Mouse (Mus musculus): ENCODE results near the gene Gatad2b. TPM values are rescaled to one million over a fixed set of nuclear protein-coding genes. Genes with fewer than 3 reads are reported as not detected.

Gene Gatad2b
- polyA plus RNA-seq, 1 experiment from 2014 or later: 13.2 TPM

GRCm38 (mm10) chr3:90384851-90385375 is 91.9 kb downstream of the Gatad2b start:
- H3K27ac ChIP-seq (replicated peaks): no peak overlapping the region
- H3K4me2 ChIP-seq: no peak overlapping the region
- H3K4me3 ChIP-seq (replicated peaks): no peak overlapping the region
- H3K4me1 ChIP-seq: peaks cover 33% of the 10 kb centered on the region
- H3K36me3 ChIP-seq: peaks cover 15% of the 10 kb centered on the region
- 83% methylated on average over 7 of the region's 7 CpGs for WGBS
- H3K27me3 ChIP-seq (replicated peaks): no peaks in the 10 kb centered on the region
- no peak for ATAC-seq (ENCODE audit: low FRiP score)
- no peak overlapping the region for H3K9ac ChIP-seq (replicated peaks)
- no peaks in the 10 kb centered on the region for H3K9me3 ChIP-seq (replicated peaks)

GRCm38 (mm10) chr3:90386817-90387216 is 93.8 kb downstream of the Gatad2b start:
- Histone ChIP-seq H3K27ac (replicated peaks) (no peak overlapping the region), H3K4me3 (replicated peaks) (no peak overlapping the region), H3K27me3 (replicated peaks) (no peaks in the 10 kb centered on the region), H3K9me3 (replicated peaks) (no peaks in the 10 kb centered on the region), H3K36me3 (peaks cover 21% of the 10 kb centered on the region), H3K9ac (replicated peaks) (no peak overlapping the region), H3K4me1 (peaks cover 45% of the 10 kb centered on the region), H3K4me2 (peak overlapping the region; percentile 72)
- WGBS: 92% methylated on average over 10 of the region's 10 CpGs
- no peak for ATAC-seq (ENCODE audit: low FRiP score)

- H3K36me3 ChIP-seq: peaks cover 28% of the 10 kb centered on the region
- no peaks in the 10 kb centered on the region for H3K27me3 ChIP-seq (replicated peaks)
- whole genome bisulfite sequencing: 61% methylated on average over 11 of the region's 11 CpGs
- no peaks in the 10 kb centered on the region for H3K9me3 ChIP-seq (replicated peaks)
- peak overlapping the region; percentile 72 for H3K4me2 ChIP-seq
- peak overlapping the region; percentile 66 for H3K4me3 ChIP-seq (replicated peaks)
- H3K9ac ChIP-seq (replicated peaks): peak overlapping the region; percentile 91
- peak overlapping the region; percentile 93; the same call in 1 of the 2 replicates for H3K27ac ChIP-seq (replicated peaks)
- H3K4me1 ChIP-seq: peaks cover 45% of the 10 kb centered on the region
- no peak for ATAC-seq (ENCODE audit: low FRiP score)
These were observed 94.5 kb downstream of the Gatad2b start for GRCm38 (mm10) chr3:90387483-90387882.

- Histone ChIP-seq H3K4me3 (replicated peaks) (peak overlapping the region; percentile 66), H3K9ac (replicated peaks) (peak overlapping the region; percentile 91), H3K4me2 (peak overlapping the region; percentile 72), H3K27ac (replicated peaks) (peak overlapping the region; percentile 93), H3K27me3 (replicated peaks) (no peaks in the 10 kb centered on the region), H3K4me1 (peaks cover 45% of the 10 kb centered on the region), H3K9me3 (replicated peaks) (no peaks in the 10 kb centered on the region), H3K36me3 (peaks cover 35% of the 10 kb centered on the region)
- 67% methylated on average over 4 of the region's 4 CpGs for WGBS
- no peak for ATAC-seq (ENCODE audit: low FRiP score)
These were observed 95.2 kb downstream of the Gatad2b start for GRCm38 (mm10) chr3:90388192-90388591.

- H3K36me3 ChIP-seq: peaks cover 42% of the 10 kb centered on the region
- peak; percentile 79 for ATAC-seq (ENCODE audit: low FRiP score)
- peak overlapping the region; percentile 91 for H3K9ac ChIP-seq (replicated peaks)
- H3K4me1 ChIP-seq: peaks cover 45% of the 10 kb centered on the region
- WGBS: 4% methylated on average over 53 of the region's 53 CpGs
- no peaks in the 10 kb centered on the region for H3K27me3 ChIP-seq (replicated peaks)
- peak overlapping the region; percentile 93 for H3K27ac ChIP-seq (replicated peaks)
- H3K4me3 ChIP-seq (replicated peaks): peak overlapping the region; percentile 66
- H3K4me2 ChIP-seq: peak overlapping the region; percentile 72
- no peaks in the 10 kb centered on the region for H3K9me3 ChIP-seq (replicated peaks)
These were observed 95.9 kb downstream of the Gatad2b start for GRCm38 (mm10) chr3:90388726-90389510.

GRCm38 (mm10) chr3:90389511-90390490 is 96.8 kb downstream of the Gatad2b start, which contains the start of gene Slc27a3:
TSS of gene Slc27a3 (minus strand) at chr3:90389938.
- Histone ChIP-seq H3K4me2 (peak within 1 kb of the TSS; percentile 72), H3K36me3 (peaks cover 51% of the 10 kb centered on the region), H3K9me3 (replicated peaks) (no peaks in the 10 kb centered on the region), H3K4me1 (peaks cover 45% of the 10 kb centered on the region), H3K27me3 (replicated peaks) (no peaks in the 10 kb centered on the region), H3K27ac (replicated peaks) (peak within 1 kb of the TSS; percentile 93), H3K9ac (replicated peaks) (peak within 1 kb of the TSS; percentile 91), H3K4me3 (replicated peaks) (peak within 1 kb of the TSS; percentile 66)
- 3% methylated on average over 55 of the region's 55 CpGs for WGBS
- ATAC-seq (ENCODE audit: low FRiP score): peak; percentile 82

GRCm38 (mm10) chr3:90391004-90391403 is 98.0 kb downstream of the Gatad2b start:
- peaks cover 57% of the 10 kb centered on the region for H3K36me3 ChIP-seq
- H3K4me3 ChIP-seq (replicated peaks): no peak overlapping the region
- H3K4me1 ChIP-seq: peaks cover 45% of the 10 kb centered on the region
- 79% methylated on average over 4 of the region's 4 CpGs for WGBS
- H3K27ac ChIP-seq (replicated peaks): peak overlapping the region; percentile 93; the same call in 1 of the 2 replicates
- peak overlapping the region; percentile 91 for H3K9ac ChIP-seq (replicated peaks)
- peak overlapping the region; percentile 72; the same call in 1 of the 2 replicates for H3K4me2 ChIP-seq
- H3K27me3 ChIP-seq (replicated peaks): no peaks in the 10 kb centered on the region
- no peak for ATAC-seq (ENCODE audit: low FRiP score)
- H3K9me3 ChIP-seq (replicated peaks): no peaks in the 10 kb centered on the region

- ATAC-seq (ENCODE audit: low FRiP score): no peak
- H3K9me3 ChIP-seq (replicated peaks): no peaks in the 10 kb centered on the region
- WGBS: 92% methylated on average over 8 of the region's 8 CpGs
- no peak overlapping the region for H3K4me3 ChIP-seq (replicated peaks)
- peaks cover 57% of the 10 kb centered on the region for H3K36me3 ChIP-seq
- H3K9ac ChIP-seq (replicated peaks): no peak overlapping the region
- H3K27ac ChIP-seq (replicated peaks): no peak overlapping the region
- peaks cover 36% of the 10 kb centered on the region for H3K4me1 ChIP-seq
- H3K27me3 ChIP-seq (replicated peaks): no peaks in the 10 kb centered on the region
- H3K4me2 ChIP-seq: no peak overlapping the region
These were observed 99.0 kb downstream of the Gatad2b start for GRCm38 (mm10) chr3:90391941-90392340.

GRCm38 (mm10) chr3:90392661-90393060 is 99.7 kb downstream of the Gatad2b start:
- Histone ChIP-seq H3K9ac (replicated peaks) (no peak overlapping the region), H3K36me3 (peaks cover 61% of the 10 kb centered on the region), H3K27me3 (replicated peaks) (no peaks in the 10 kb centered on the region), H3K4me1 (peaks cover 29% of the 10 kb centered on the region), H3K27ac (replicated peaks) (no peak overlapping the region), H3K9me3 (replicated peaks) (no peaks in the 10 kb centered on the region), H3K4me3 (replicated peaks) (no peak overlapping the region), H3K4me2 (no peak overlapping the region)
- no peak for ATAC-seq (ENCODE audit: low FRiP score)
- WGBS: 100% methylated on average over 3 of the region's 3 CpGs

GRCm38 (mm10) chr3:90395629-90396028 is 102.7 kb downstream of the Gatad2b start:
- Histone ChIP-seq H3K27me3 (replicated peaks) (no peaks in the 10 kb centered on the region), H3K36me3 (peaks cover 86% of the 10 kb centered on the region), H3K9me3 (replicated peaks) (no peaks in the 10 kb centered on the region), H3K4me2 (no peak overlapping the region), H3K27ac (replicated peaks) (no peak overlapping the region), H3K9ac (replicated peaks) (no peak overlapping the region), H3K4me3 (replicated peaks) (no peak overlapping the region), H3K4me1 (peaks cover 5% of the 10 kb centered on the region)
- 93% methylated on average over 3 of the region's 3 CpGs for WGBS
- ATAC-seq (ENCODE audit: low FRiP score): no peak

- Histone ChIP-seq H3K27me3 (replicated peaks) (no peaks in the 10 kb centered on the region), H3K4me2 (no peak overlapping the region), H3K4me1 (no peaks in the 10 kb centered on the region), H3K27ac (replicated peaks) (no peak overlapping the region), H3K36me3 (peaks cover 90% of the 10 kb centered on the region), H3K9me3 (replicated peaks) (no peaks in the 10 kb centered on the region), H3K4me3 (replicated peaks) (no peak overlapping the region), H3K9ac (replicated peaks) (no peak overlapping the region)
- WGBS: 88% methylated on average over 4 of the region's 4 CpGs
- no peak for ATAC-seq (ENCODE audit: low FRiP score)
These were observed 108.0 kb downstream of the Gatad2b start for GRCm38 (mm10) chr3:90400993-90401392.

All from neural tube, embryonic 15.5 days (tissue).